Mouse (Mus musculus) liver, embryonic 16.5 days (tissue): ENCODE results near the gene Zfp366. TPM values are rescaled to one million over a fixed set of nuclear protein-coding genes. Genes with fewer than 3 reads are reported as not detected.
A peak's percentile ranks its signal among the peaks of the same experiment; 100 is the strongest.

Experiments
- ATAC-seq: fragments of 200-750 bp; cut with Nextera tagmentation; 2 replicates; pipeline ENCODE4 v1.8.0; 2017; ENCODE audit warnings: low read depth, mild to moderate bottlenecking, moderate number of reproducible peaks, moderate library complexity
- H3K27ac ChIP-seq: fragments of 300-500 bp; sonication (generic); 2 replicates; pipeline ENCODE4 v1.5.1; 2014; ENCODE audit warnings: mild to moderate bottlenecking, low read length
- H3K27me3 ChIP-seq: fragments of 300-500 bp; sonication (generic); 2 replicates; pipeline ENCODE4 v1.6.1; 2014; ENCODE audit warnings: low read depth, low read length, mixed read lengths; ENCODE audit not compliant: control insufficient read depth, insufficient read depth
- H3K36me3 ChIP-seq: fragments of 300-500 bp; sonication (generic); 2 replicates; pipeline ENCODE4 v1.6.1; 2014; ENCODE audit warnings: mild to moderate bottlenecking; ENCODE audit not compliant: control insufficient read depth, insufficient read depth
- H3K4me1 ChIP-seq: fragments of 300-500 bp; sonication (generic); 2 replicates; pipeline ENCODE4 v1.6.1; 2014; ENCODE audit warnings: low read depth, low read length, mixed read lengths; ENCODE audit not compliant: control insufficient read depth
- H3K4me2 ChIP-seq: fragments of 300-500 bp; sonication (generic); 2 replicates; pipeline ENCODE4 v1.6.1; 2014; ENCODE audit warnings: low read depth, low read length, mixed read lengths
- H3K4me3 ChIP-seq: fragments of 300-500 bp; sonication (generic); 2 replicates; pipeline ENCODE4 v1.5.1; 2014; ENCODE audit warnings: low read depth, mild to moderate bottlenecking, low read length
- H3K9ac ChIP-seq: fragments of 300-500 bp; sonication (generic); 2 replicates; pipeline ENCODE4 v1.6.1; 2014; ENCODE audit warnings: low read depth, low read length
- H3K9me3 ChIP-seq: fragments of 300-500 bp; sonication (generic); replicated peaks from 2 replicates; pipeline ENCODE4 v1.6.1; 2016; ENCODE audit warnings: low read length; ENCODE audit not compliant: control insufficient read depth
- WGBS: fragments of 180-500 bp; shearing (Covaris S2); extraction: QIAGEN DNeasy Blood & Tissue Kit; methylation state at CpG from one replicate; pipeline ENCODE4 v1.1.7; 2014; ENCODE audit not compliant: insufficient replicate concordance; 5-methylcytosine and 5-hydroxymethylcytosine counted together
- polyA plus RNA-seq: library from polyadenylated mRNA; unstranded; fragments of >200 nt; fragmentation: Nextera tagmentation; extraction: Ambion mirVana; gene quantifications from 2 replicates; pipeline ENCODE4 v1.2.1, GENCODE M21; 2015

The Zfp366 gene
- polyA plus RNA-seq, result 0.21 and 0.26 TPM in 2 replicates

- no peak within 1 kb of the TSS for H3K27ac ChIP-seq
- H3K4me1 ChIP-seq, result no peaks in the 10 kb centered on the region
- no peak for ATAC-seq
- peak within 1 kb of the TSS; percentile 20; the same call in 1 of the 2 replicates for H3K4me3 ChIP-seq
- no peaks in the 10 kb centered on the region for H3K36me3 ChIP-seq
- H3K4me2 ChIP-seq, result no peak within 1 kb of the TSS
- WGBS, result 24% methylated on average over 11 of the region's 11 CpGs
- no peaks in the 10 kb centered on the region for H3K9me3 ChIP-seq
- no peaks in the 10 kb centered on the region for H3K27me3 ChIP-seq
- no peak within 1 kb of the TSS for H3K9ac ChIP-seq
Observed at GRCm38 (mm10) chr13:99184155-99184886, at the start of gene Zfp366. Gene Zfp366 (plus strand): TSS chr13:99184823.

- H3K9me3 ChIP-seq, result no peaks in the 10 kb centered on the region
- 62% methylated on average over 12 of the region's 12 CpGs for WGBS
- no peak overlapping the region for H3K4me2 ChIP-seq
- no peak overlapping the region for H3K9ac ChIP-seq
- H3K4me1 ChIP-seq, result no peaks in the 10 kb centered on the region
- no peaks in the 10 kb centered on the region for H3K27me3 ChIP-seq
- no peak for ATAC-seq
- H3K36me3 ChIP-seq, result no peaks in the 10 kb centered on the region
- no peak overlapping the region for H3K27ac ChIP-seq
- no peak overlapping the region for H3K4me3 ChIP-seq
Observed at GRCm38 (mm10) chr13:99138351-99139255, 46.0 kb upstream of the Zfp366 start.

GRCm38 (mm10) chr13:99146355-99146871 is 38.2 kb upstream of the Zfp366 start:
- no peaks in the 10 kb centered on the region for H3K4me1 ChIP-seq
- no peak overlapping the region for H3K4me2 ChIP-seq
- WGBS, result 50% methylated on average over 13 of the region's 13 CpGs
- H3K27me3 ChIP-seq, result no peaks in the 10 kb centered on the region; the same call in 1 of the 2 replicates
- H3K9me3 ChIP-seq, result no peaks in the 10 kb centered on the region
- H3K9ac ChIP-seq, result no peak overlapping the region
- H3K27ac ChIP-seq, result no peak overlapping the region
- H3K4me3 ChIP-seq, result no peak overlapping the region
- ATAC-seq, result no peak
- H3K36me3 ChIP-seq, result no peaks in the 10 kb centered on the region

GRCm38 (mm10) chr13:99147645-99148111 is 36.9 kb upstream of the Zfp366 start:
- ATAC-seq, result no peak

GRCm38 (mm10) chr13:99149551-99150305 is 34.9 kb upstream of the Zfp366 start:
- Histone ChIP-seq H3K27ac (no peak overlapping the region), H3K9me3 (no peaks in the 10 kb centered on the region), H3K4me1 (no peaks in the 10 kb centered on the region), H3K9ac (no peak overlapping the region), H3K4me3 (no peak overlapping the region), H3K36me3 (no peaks in the 10 kb centered on the region), H3K4me2 (no peak overlapping the region), H3K27me3 (peaks cover 11% of the 10 kb centered on the region)
- 67% methylated on average over 14 of the region's 14 CpGs for WGBS
- ATAC-seq, result no peak

More at GRCm38 (mm10) chr13:99147645-99148111, 36.9 kb upstream of the Zfp366 start:
- H3K9me3 ChIP-seq, result no peaks in the 10 kb centered on the region
- H3K27ac ChIP-seq, result no peak overlapping the region
- no peak overlapping the region for H3K4me3 ChIP-seq
- no peaks in the 10 kb centered on the region for H3K36me3 ChIP-seq
- H3K9ac ChIP-seq, result no peak overlapping the region
- H3K4me2 ChIP-seq, result no peak overlapping the region
- 50% methylated on average over 6 of the region's 6 CpGs for WGBS
- H3K27me3 ChIP-seq, result peaks cover 6% of the 10 kb centered on the region
- H3K4me1 ChIP-seq, result no peaks in the 10 kb centered on the region

- Histone ChIP-seq H3K27me3 (peaks cover 11% of the 10 kb centered on the region), H3K4me3 (no peak overlapping the region), H3K4me1 (no peaks in the 10 kb centered on the region), H3K36me3 (no peaks in the 10 kb centered on the region), H3K9me3 (no peaks in the 10 kb centered on the region), H3K4me2 (no peak overlapping the region), H3K27ac (no peak overlapping the region), H3K9ac (no peak overlapping the region)
- WGBS, result 75% methylated on average over 6 of the region's 6 CpGs
- no peak for ATAC-seq
Observed at GRCm38 (mm10) chr13:99150626-99151025, 34.0 kb upstream of the Zfp366 start.

GRCm38 (mm10) chr13:99151121-99151520 is 33.5 kb upstream of the Zfp366 start:
- Histone ChIP-seq H3K4me3 (no peak overlapping the region), H3K9me3 (no peaks in the 10 kb centered on the region), H3K36me3 (no peaks in the 10 kb centered on the region), H3K27me3 (peaks cover 11% of the 10 kb centered on the region), H3K9ac (no peak overlapping the region), H3K4me1 (no peaks in the 10 kb centered on the region), H3K27ac (no peak overlapping the region), H3K4me2 (no peak overlapping the region)
- no peak for ATAC-seq
- 52% methylated on average over 8 of the region's 8 CpGs for WGBS

GRCm38 (mm10) chr13:99152305-99152930 is 32.2 kb upstream of the Zfp366 start:
- Histone ChIP-seq H3K27me3 (peaks cover 11% of the 10 kb centered on the region), H3K4me2 (no peak overlapping the region), H3K27ac (no peak overlapping the region), H3K36me3 (no peaks in the 10 kb centered on the region), H3K9me3 (0 out of 2 replicates have a peak, but pooled peaks cover 2% of the 10 kb centered on the region), H3K4me3 (no peak overlapping the region), H3K4me1 (no peaks in the 10 kb centered on the region), H3K9ac (no peak overlapping the region)
- ATAC-seq, result no peak
- WGBS, result 11% methylated on average over 18 of the region's 18 CpGs
